Mouse (Mus musculus): Measurements from ENCODE around the gene Tctn3.

Tctn3 gene

DNA sequence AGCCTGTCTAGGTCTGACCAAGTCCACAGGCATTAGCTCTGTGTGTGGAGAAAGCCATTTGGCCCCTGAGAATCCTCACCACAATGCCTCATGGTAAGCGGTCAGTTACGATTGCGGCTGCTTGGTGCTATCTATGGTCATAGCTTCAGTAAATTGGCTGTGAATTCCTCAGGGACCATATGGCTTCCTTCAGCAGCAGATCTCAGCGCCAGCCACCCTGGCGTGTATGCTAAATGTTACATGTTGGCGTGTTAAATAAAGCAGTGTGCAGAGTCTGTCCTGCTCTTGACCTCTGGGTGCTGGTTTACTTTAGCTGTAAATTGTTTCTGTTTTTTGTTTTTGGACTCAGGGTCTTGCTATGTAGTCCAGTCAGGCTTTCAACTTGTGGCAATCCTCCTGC, 58.2 kb downstream of the Tctn3 start:
- DNase-seq: no peak

DNA sequence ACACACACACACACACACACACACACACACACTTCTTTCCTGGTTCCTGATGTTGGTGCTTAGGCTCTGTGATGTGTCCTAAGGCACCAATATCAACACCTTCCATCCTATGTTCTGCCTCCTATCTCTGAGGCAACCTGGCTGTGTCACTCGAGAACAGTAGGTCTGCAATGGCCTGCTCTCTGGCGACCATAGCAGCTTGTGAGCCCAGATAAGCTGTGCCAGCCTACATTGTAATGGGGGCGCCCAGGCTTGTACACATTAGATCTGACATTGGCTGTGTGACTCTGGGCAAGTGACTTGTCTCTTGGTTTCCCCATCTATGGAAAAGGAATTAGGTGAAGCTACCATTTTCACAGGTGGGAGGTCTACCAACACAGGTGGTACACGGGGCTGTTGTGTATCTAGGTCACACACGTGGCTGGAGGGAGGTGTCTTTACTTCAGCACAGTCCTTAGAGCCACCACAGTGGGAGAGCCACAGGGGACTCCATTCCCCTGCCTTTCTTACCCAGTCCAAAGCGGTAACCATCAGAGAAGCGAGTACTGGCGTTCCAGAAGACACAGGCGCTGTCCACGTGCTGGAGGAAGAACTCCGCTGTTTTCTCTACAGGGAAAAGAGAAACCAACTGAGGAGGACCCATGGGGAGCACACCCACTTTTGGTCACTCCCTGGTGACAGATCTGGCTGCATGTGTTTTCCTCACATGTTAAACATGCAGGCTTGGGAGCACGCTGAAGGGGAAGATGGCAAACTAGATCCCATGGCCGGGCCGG, 58.8 kb downstream of the Tctn3 start:
- DNase-seq: no peak

DNA sequence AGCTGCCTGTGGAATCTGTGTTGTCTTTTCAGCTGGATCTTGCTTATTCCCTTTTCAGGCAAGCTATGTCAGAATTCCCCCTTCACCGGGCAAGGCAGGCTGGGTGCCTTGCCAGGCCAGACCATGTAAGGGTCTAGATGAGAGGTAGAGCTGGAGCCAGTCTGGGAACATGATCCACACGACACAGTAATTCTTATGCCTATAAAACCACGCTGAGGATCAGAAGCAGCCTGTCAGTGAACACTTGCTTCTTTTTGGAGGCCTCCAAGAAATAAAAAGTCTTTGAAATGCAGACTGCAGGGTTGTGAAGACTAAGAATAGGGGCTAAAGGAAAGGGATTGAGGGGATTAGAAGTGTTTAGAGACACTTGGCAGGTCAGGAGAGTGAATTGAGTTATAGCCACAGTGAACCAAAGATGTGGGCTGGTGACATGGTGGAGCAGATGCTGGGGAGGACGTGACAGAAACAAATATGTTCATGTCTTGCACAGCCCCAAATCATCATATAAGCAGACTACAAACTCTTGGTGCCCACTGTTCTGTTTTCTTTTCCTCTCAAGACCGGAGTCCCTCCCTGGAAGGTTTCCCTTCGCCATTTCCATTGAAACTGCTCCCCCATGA, 62.4 kb downstream of the Tctn3 start:
- DNase-seq: no peak

DNA sequence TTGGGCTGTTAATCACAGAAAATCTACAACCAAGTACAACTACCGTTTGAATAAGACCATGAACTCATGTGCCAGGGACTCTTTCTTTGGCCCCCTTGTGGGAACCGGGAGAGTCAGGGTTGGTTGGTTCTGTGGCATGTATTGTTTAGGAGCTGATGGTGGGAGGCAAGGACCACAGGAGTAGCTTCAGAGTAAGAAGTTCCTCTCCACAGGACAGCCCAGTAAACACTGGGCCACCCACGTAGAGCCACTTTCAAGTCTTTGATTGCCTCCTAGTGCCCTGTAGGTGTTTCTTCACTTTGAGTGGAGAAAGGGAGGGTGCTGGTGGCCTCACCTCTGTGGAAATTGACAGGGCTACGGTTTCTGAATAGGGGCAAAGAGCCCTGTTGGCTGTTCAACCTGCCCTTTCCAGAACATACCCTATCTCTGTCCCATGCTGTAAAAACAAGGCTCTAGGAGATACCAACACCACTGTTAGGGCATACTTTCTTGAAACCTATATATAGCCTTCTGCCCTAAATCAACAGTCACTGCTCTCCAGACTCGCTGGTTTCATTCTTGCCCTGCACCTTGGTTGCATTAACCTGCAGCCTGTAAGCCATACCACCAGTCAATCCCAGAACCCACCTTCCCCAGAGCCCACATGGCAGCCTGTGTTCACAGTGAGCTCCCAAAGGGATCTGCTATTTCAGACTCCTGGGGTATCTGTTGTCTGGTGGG, 63.1 kb downstream of the Tctn3 start:
- no peak for DNase-seq

DNA sequence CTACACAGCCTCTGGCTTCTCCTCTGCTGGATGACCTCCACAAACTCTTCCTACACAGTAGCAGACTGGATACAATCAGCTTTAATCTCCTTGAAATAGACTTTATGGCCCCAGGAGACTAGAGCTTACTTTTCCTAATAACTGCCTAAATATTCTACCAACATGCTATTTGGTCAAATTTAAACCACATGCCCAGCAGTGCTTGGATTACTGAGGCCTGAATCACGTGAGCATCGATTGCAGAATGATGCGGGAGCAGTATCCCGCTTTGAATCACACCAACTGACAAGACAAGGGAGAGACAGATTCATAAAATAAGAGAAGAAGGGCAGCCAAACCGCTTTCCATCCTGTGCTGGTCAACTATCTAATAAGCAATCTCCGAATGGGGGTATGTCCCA, 63.6 kb downstream of the Tctn3 start:
- DNase-seq: no peak

Data from kidney, adult 18-20 months (tissue).